Mouse (Mus musculus): ENCODE measurements around the gene Pcca. TPM values are rescaled to one million over a fixed set of nuclear protein-coding genes. Genes with fewer than 3 reads are reported as not detected.

Gene Pcca
- polyA plus RNA-seq, 1 experiment, result 84.5 TPM

DNA sequence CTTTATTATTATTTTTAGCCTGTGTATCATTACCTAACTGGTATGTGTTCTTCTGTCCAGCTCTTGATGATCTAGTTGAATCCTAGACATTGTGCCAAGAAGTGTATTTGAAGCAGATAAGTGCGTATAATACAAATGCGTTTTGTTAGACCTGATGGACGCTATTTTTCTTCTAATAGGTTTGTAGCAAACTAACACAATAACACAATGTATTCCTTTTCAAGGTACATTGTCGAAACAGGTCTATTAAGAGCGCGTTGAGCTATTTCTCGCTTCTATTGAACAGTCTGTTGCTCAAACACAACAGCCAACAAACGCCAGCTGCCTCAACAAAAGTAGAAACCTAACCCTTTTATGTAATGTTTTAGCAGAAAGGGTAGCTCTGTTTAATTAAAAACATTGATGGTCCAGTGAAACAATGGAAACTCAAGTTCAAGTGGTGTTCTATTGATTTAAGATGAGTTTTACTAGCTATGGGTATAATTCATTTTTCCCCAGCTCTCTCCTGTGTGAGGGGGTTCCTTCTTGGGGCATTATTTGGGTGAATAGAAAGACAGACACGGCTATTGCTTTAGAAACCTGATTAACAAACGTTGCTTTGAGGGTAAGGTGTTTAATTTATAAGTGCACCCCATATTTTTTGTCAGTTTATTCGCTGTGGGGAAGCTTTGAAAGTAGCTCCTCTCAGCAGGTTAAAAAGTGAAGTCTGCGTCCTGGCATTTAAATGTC lies 44.3 kb upstream of the Pcca start:
- H3K4me3 ChIP-seq (replicated peaks; ENCODE audit: insufficient read depth, low read depth, low read length), result peak overlapping the region; percentile 59
- no peak for TF ChIP-seq CTCF (IDR thresholded peaks at IDR 0.05; ENCODE audit: borderline replicate concordance, insufficient read depth, low read depth, low read length)
- TF ChIP-seq POLR2A (IDR thresholded peaks at IDR 0.05; ENCODE audit: borderline replicate concordance, insufficient read depth, low read length), result no peak
- WGBS, result 3% methylated on average over 12 of the region's 12 CpGs
- peak in 1 of 2 experiments; percentile 70 for DNase-seq
- peak overlapping the region; percentile 98 for H3K27ac ChIP-seq (ENCODE audit: insufficient read depth, low read length)
- no peaks in the 10 kb centered on the region for H3K27me3 ChIP-seq (ENCODE audit: control insufficient read depth, insufficient read depth, low read length)
- no peaks in the 10 kb centered on the region; the same call in 1 of the 2 replicates for H3K4me1 ChIP-seq (ENCODE audit: control insufficient read depth, insufficient read depth, low read length)

DNA sequence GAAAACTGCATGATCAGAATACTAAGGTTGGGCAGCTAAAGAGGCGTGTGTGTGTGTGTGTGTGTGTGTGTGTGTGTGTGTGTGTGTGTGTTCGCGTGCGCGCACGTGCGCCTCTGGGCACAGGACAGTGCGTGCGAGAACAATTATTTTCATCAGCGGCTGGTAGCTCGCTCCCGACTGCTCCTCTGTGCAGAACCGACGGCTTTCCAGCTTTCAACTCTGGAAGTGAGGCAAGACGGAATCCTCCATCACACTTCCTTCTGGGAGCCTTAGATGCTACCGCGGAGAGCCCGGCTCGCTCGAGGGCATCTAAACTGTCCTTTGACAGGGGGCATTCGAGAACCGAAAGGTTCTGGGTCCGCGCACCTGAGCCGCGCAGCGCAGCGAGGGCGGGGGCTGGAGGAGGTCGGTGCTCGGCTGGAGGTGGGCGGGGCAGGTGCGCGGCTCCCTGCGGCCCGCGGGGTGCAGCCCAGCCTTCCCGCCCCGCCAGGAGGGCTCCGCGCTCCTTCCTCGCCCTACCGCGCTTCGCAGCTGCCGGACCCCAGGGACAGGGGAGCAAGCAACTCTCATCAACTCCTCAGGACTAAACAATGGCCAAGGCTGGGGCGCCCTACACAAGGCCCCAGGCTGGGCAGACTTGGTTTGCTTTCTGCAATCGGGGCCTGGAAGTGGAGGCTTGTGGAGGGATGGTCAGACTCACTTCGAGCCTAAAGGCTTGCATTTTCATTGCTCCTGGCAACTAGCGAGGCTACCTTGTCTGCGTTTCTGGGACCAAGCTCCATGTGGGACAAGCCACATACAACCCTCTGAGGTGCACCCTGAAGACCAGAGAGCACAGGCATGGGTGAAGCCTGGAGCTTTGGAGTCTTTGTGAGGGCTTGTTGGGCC lies 43.4 kb upstream of the Pcca start, which contains the start of gene Gm10837:
TSS of gene Gm10837 (plus strand) at position 146 of the 888 bp plus-strand sequence.
- H3K27me3 ChIP-seq (ENCODE audit: control insufficient read depth, insufficient read depth, low read length), result no peaks in the 10 kb centered on the region
- no peak for TF ChIP-seq CTCF (IDR thresholded peaks at IDR 0.05; ENCODE audit: borderline replicate concordance, insufficient read depth, low read depth, low read length)
- peak; percentile 44; the same call in 1 of the 2 replicates for TF ChIP-seq POLR2A (IDR thresholded peaks at IDR 0.05; ENCODE audit: borderline replicate concordance, insufficient read depth, low read length)
- peak within 1 kb of the TSS; percentile 98 for H3K27ac ChIP-seq (ENCODE audit: insufficient read depth, low read length)
- H3K4me1 ChIP-seq (ENCODE audit: control insufficient read depth, insufficient read depth, low read length), result no peaks in the 10 kb centered on the region; the same call in 1 of the 2 replicates
- H3K4me3 ChIP-seq (replicated peaks; ENCODE audit: insufficient read depth, low read depth, low read length), result peak within 1 kb of the TSS; percentile 59
- WGBS, result 2% methylated on average over 51 of the region's 51 CpGs
- peak; percentile 77 to 83 for DNase-seq

DNA sequence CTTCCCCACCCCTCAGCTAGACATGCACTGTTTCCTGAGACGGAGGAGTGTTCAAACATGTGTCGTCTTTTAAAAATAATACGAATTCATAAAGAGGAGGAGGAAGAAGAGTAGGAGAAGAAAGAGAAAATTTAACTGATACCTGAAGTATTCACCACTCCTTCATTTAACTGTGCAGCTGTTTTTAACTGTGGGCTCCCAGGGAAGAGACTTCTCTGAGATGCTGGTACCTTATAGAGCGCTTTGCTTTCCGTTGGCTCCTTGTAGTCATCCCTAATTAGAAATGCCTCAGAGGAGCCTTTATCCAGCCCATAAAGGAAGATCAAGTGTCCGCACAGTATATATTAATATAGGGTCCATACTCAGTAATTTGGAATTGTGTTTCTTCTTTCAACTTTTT lies 42.6 kb upstream of the Pcca start:
- no peak overlapping the region for H3K4me3 ChIP-seq (replicated peaks; ENCODE audit: insufficient read depth, low read depth, low read length)
- 63% methylated on average over 6 of the region's 6 CpGs for WGBS
- H3K27me3 ChIP-seq (ENCODE audit: control insufficient read depth, insufficient read depth, low read length), result no peaks in the 10 kb centered on the region
- H3K4me1 ChIP-seq (ENCODE audit: control insufficient read depth, insufficient read depth, low read length), result no peaks in the 10 kb centered on the region; the same call in 1 of the 2 replicates
- H3K27ac ChIP-seq (ENCODE audit: insufficient read depth, low read length), result no peak overlapping the region; the same call in 1 of the 2 replicates
- TF ChIP-seq CTCF (IDR thresholded peaks at IDR 0.05; ENCODE audit: borderline replicate concordance, insufficient read depth, low read depth, low read length) (no peak), POLR2A (IDR thresholded peaks at IDR 0.05; ENCODE audit: borderline replicate concordance, insufficient read depth, low read length) (no peak)
- no peak for DNase-seq

DNA sequence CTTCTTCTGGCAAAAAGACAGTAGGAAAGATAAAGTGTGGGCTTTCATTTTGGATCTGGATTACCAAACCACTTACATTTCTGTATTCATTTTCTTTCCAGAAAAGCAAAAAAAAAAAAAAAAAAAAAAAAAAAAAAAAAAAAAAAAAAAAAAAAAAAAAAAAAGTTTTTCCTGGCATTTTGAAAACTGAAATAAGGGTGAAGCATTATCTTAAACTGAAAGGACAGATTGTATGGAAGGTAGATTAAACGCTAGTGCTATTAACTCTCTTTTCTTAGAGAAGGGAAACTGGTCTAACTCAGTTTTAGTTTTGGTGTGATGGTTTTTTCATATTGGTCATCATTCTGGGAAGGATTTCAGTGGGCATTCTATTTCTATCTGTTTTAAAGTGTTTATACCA lies 42.1 kb upstream of the Pcca start:
- H3K27me3 ChIP-seq (ENCODE audit: control insufficient read depth, insufficient read depth, low read length), result no peaks in the 10 kb centered on the region
- H3K4me1 ChIP-seq (ENCODE audit: control insufficient read depth, insufficient read depth, low read length), result no peaks in the 10 kb centered on the region; the same call in 1 of the 2 replicates
- 55% methylated on average over 1 of the region's 1 CpGs for WGBS
- DNase-seq, result no peak
- H3K4me3 ChIP-seq (replicated peaks; ENCODE audit: insufficient read depth, low read depth, low read length), result no peak overlapping the region
- no peak overlapping the region for H3K27ac ChIP-seq (ENCODE audit: insufficient read depth, low read length)
- TF ChIP-seq POLR2A (IDR thresholded peaks at IDR 0.05; ENCODE audit: borderline replicate concordance, insufficient read depth, low read length), result no peak
- TF ChIP-seq CTCF (IDR thresholded peaks at IDR 0.05; ENCODE audit: borderline replicate concordance, insufficient read depth, low read depth, low read length), result no peak

DNA sequence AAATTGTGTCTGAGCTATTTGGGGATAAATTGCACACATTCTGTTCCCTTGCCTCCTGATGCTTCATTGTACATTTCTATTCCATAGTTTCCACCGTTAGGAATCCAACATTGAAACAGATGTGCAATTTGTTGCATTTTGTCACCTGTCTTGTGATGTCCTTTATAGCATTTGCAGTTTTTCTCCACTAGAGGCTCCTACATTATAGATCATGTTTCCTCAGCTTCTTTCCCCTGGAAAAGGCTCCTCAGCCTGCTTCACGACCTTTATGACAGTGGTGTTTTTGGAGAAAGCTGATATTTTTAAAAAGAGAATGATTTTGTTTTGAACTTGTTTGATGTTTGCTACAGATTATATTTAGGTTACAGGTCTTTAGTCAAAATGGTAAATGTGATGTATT lies 25.1 kb upstream of the Pcca start:
- no peak overlapping the region for H3K4me3 ChIP-seq (replicated peaks; ENCODE audit: insufficient read depth, low read depth, low read length)
- 16% methylated on average over 2 of the region's 2 CpGs for WGBS
- no peaks in the 10 kb centered on the region for H3K27me3 ChIP-seq (ENCODE audit: control insufficient read depth, insufficient read depth, low read length)
- DNase-seq, result no peak
- H3K4me1 ChIP-seq (ENCODE audit: control insufficient read depth, insufficient read depth, low read length), result no peaks in the 10 kb centered on the region; the same call in 1 of the 2 replicates
- peak; percentile 31; the same call in 1 of the 2 replicates for TF ChIP-seq CTCF (IDR thresholded peaks at IDR 0.05; ENCODE audit: borderline replicate concordance, insufficient read depth, low read depth, low read length)
- TF ChIP-seq POLR2A (IDR thresholded peaks at IDR 0.05; ENCODE audit: borderline replicate concordance, insufficient read depth, low read length), result no peak
- no peak overlapping the region for H3K27ac ChIP-seq (ENCODE audit: insufficient read depth, low read length)

DNA sequence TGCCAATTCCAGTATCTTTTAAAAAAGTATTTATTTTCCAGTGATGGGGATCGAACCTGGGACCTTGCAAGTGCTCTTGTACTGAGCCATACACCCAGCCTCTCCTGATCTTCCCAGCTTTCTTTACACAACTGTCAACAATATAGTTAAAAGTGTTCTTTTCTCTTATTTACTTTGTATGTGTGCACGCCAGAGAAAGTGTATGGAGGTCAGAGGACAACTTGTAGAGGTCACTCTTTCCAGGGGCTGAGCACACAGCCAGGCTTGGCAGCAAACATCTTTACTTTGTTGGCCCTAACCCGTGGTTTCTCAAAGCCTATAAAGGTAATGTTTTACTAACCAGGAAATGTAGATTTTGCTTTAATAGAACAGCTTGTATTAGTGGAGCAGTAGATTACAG lies 22.6 kb upstream of the Pcca start:
- Histone ChIP-seq H3K4me3 (replicated peaks; ENCODE audit: insufficient read depth, low read depth, low read length) (no peak overlapping the region), H3K27me3 (ENCODE audit: control insufficient read depth, insufficient read depth, low read length) (no peaks in the 10 kb centered on the region), H3K27ac (ENCODE audit: insufficient read depth, low read length) (no peak overlapping the region), H3K4me1 (ENCODE audit: control insufficient read depth, insufficient read depth, low read length) (no peaks in the 10 kb centered on the region; the same call in 1 of the 2 replicates)
- TF ChIP-seq POLR2A (IDR thresholded peaks at IDR 0.05; ENCODE audit: borderline replicate concordance, insufficient read depth, low read length) (no peak), CTCF (IDR thresholded peaks at IDR 0.05; ENCODE audit: borderline replicate concordance, insufficient read depth, low read depth, low read length) (no peak)
- no peak for DNase-seq
- WGBS, result 78% methylated on average over 3 of the region's 3 CpGs

DNA sequence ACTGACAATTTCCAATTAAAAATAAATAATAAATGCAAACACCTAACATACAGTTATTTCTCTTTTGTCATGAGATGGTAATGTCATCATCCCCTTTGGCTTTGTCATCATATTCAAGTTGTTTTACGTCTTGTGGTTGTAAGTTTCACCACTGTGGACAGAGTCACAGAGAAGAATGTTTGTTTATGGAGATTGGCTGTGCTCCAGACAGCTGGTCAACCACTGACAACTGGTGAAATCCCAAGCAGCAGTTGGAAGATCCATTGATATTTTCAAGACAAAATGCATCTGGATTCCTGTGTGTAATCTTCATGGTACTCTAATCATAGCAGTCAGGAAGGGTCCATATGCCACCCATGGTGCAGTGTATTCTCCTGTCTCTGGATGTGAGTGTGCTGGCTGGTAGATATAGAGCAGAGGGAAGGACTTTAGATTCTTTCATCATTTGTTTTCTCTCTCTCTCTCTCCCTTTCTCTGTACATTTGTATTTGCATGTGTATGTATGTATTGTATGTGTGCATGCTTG lies 20.6 kb upstream of the Pcca start:
- no peak overlapping the region for H3K4me3 ChIP-seq (replicated peaks; ENCODE audit: insufficient read depth, low read depth, low read length)
- WGBS, result 74% methylated on average over 1 of the region's 1 CpGs
- no peak overlapping the region for H3K27ac ChIP-seq (ENCODE audit: insufficient read depth, low read length)
- no peaks in the 10 kb centered on the region; the same call in 1 of the 2 replicates for H3K4me1 ChIP-seq (ENCODE audit: control insufficient read depth, insufficient read depth, low read length)
- no peaks in the 10 kb centered on the region for H3K27me3 ChIP-seq (ENCODE audit: control insufficient read depth, insufficient read depth, low read length)
- DNase-seq, result no peak
- TF ChIP-seq CTCF (IDR thresholded peaks at IDR 0.05; ENCODE audit: borderline replicate concordance, insufficient read depth, low read depth, low read length), result no peak
